Mouse (Mus musculus): ENCODE results near the gene Nutf2. TPM values are rescaled to one million over a fixed set of nuclear protein-coding genes. Genes with fewer than 3 reads are reported as not detected.

Nutf2 gene
- total and polyA plus RNA-seq, 3 experiments: 11.2 to 223 (median 144) TPM

- H3K4me2 ChIP-seq (ENCODE audit: insufficient read depth, low read depth, poor library complexity, severe bottlenecking): no peak overlapping the region
- no peak overlapping the region for H3K9ac ChIP-seq (ENCODE audit: insufficient read depth, low read depth)
- no peaks in the 10 kb centered on the region for H3K9me3 ChIP-seq (replicated peaks; ENCODE audit: low read length)
- peaks cover 0 to 18% of the 10 kb centered on the region in 2 experiments; a peak in 2 of 4 replicates for H3K4me1 ChIP-seq (ENCODE audit: control insufficient read depth in 1 of 2, insufficient read depth in 2 of 2)
- H3K27ac ChIP-seq (ENCODE audit: insufficient read depth, low read depth): no peak overlapping the region
- H3K36me3 ChIP-seq (replicated peaks in 1 of 2; ENCODE audit: control insufficient read depth in 1 of 2, insufficient read depth in 1 of 2, low read length in 1 of 2): peaks cover 11 to 36% of the 10 kb centered on the region in 2 experiments
- DNase-seq (ENCODE audit: extremely low read depth): no peak
- TF ChIP-seq MEF2A (IDR thresholded peaks at IDR 0.05; ENCODE audit: borderline replicate concordance, low read depth, low read length) (no peak), USF1 (IDR thresholded peaks at IDR 0.05; ENCODE audit: low read depth, low read length) (no peak)
- no peak overlapping the region for H3K4me3 ChIP-seq (replicated peaks in 1 of 3; ENCODE audit: low read depth in 2 of 3, low read length in 2 of 3, poor library complexity in 1 of 3)
- dilution Hi-C loops (cut with MboI; ENCODE audit: extremely low pct_ligation_motif_present, extremely low pct_unique_long_range_greater_than_20kb, low sequenced_read_pairs) (no loop called here), in situ Hi-C loops (cut with MboI; ENCODE audit: low pct_ligation_motif_present, low pct_unique_long_range_greater_than_20kb, low sequenced_read_pairs) (no loop called here)
- no peaks in the 10 kb centered on the region for H3K27me3 ChIP-seq (replicated peaks)
- H3K79me2 ChIP-seq (replicated peaks; ENCODE audit: control insufficient read depth, extremely low read depth, insufficient read depth, poor library complexity, severe bottlenecking): 0 out of 2 replicates have a peak, but pooled peaks cover 6% of the 10 kb centered on the region
Observed at GRCm38 (mm10) chr8:105897801-105898480, 37.6 kb downstream of the Nutf2 start.

- Histone ChIP-seq H3K4me1 (ENCODE audit: control insufficient read depth in 1 of 2, insufficient read depth in 2 of 2) (peaks cover 0 to 19% of the 10 kb centered on the region in 2 experiments; a peak in 2 of 4 replicates), H3K27ac (ENCODE audit: insufficient read depth, low read depth) (peak within 1 kb of the TSS; percentile 5; the same call in 1 of the 2 replicates), H3K79me2 (replicated peaks; ENCODE audit: control insufficient read depth, extremely low read depth, insufficient read depth, poor library complexity, severe bottlenecking) (peaks cover 8% of the 10 kb centered on the region; the same call in 1 of the 2 replicates), H3K9ac (ENCODE audit: insufficient read depth, low read depth) (peak within 1 kb of the TSS; percentile 86), H3K36me3 (replicated peaks in 1 of 2; ENCODE audit: control insufficient read depth in 1 of 2, insufficient read depth in 1 of 2, low read length in 1 of 2) (peaks cover 0 to 22% of the 10 kb centered on the region in 2 experiments), H3K4me3 (replicated peaks in 1 of 3; ENCODE audit: low read depth in 2 of 3, low read length in 2 of 3, poor library complexity in 1 of 3) (peak within 1 kb of the TSS; percentile 93 to 99 (median 95)), H3K27me3 (replicated peaks) (no peaks in the 10 kb centered on the region), H3K4me2 (ENCODE audit: insufficient read depth, low read depth, poor library complexity, severe bottlenecking) (peak within 1 kb of the TSS; percentile 72), H3K9me3 (replicated peaks; ENCODE audit: low read length) (no peaks in the 10 kb centered on the region)
- DNase-seq (ENCODE audit: extremely low read depth): peak; percentile 92
- dilution Hi-C loops (cut with MboI; ENCODE audit: extremely low pct_ligation_motif_present, extremely low pct_unique_long_range_greater_than_20kb, low sequenced_read_pairs): no loop called here
- in situ Hi-C loops (cut with MboI; ENCODE audit: low pct_ligation_motif_present, low pct_unique_long_range_greater_than_20kb, low sequenced_read_pairs): no loop called here
- TF ChIP-seq KAT2A (IDR thresholded peaks at IDR 0.05; ENCODE audit: insufficient replicate concordance, low read length) (peak; percentile 67; the same call in 1 of the 2 replicates), ZMIZ1 (IDR thresholded peaks at IDR 0.05; ENCODE audit: low read depth, low read length) (peak; percentile 89), SIN3A (IDR thresholded peaks at IDR 0.05; ENCODE audit: low read length) (peak; percentile 90), MEF2A (IDR thresholded peaks at IDR 0.05; ENCODE audit: borderline replicate concordance, low read depth, low read length) (peak; percentile 64; the same call in 1 of the 2 replicates), NELFE (IDR thresholded peaks at IDR 0.05; ENCODE audit: low read depth, low read length) (peak; percentile 83), IRF4 (IDR thresholded peaks at IDR 0.05; ENCODE audit: low read depth, low read length) (peak; percentile 37; the same call in 1 of the 2 replicates), ETS1 (conservative IDR thresholded peaks at IDR 0.05; ENCODE audit: low read depth, low read length) (no peak; the same call in 1 of the 2 replicates), UBTF (IDR thresholded peaks at IDR 0.05; ENCODE audit: low read depth, low read length) (0 out of 2 replicates have a peak, but pooled peaks have one; percentile 56), MXI1 (IDR thresholded peaks at IDR 0.05; ENCODE audit: low read depth, low read length) (peak; percentile 62; the same call in 1 of the 2 replicates), TCF12 (IDR thresholded peaks at IDR 0.05; ENCODE audit: low read depth, low read length) (peak; percentile 88), MAZ (IDR thresholded peaks at IDR 0.05; ENCODE audit: low read depth, low read length) (peak; percentile 94), ELF1 (IDR thresholded peaks at IDR 0.05; ENCODE audit: low read depth, low read length) (peak; percentile 73), SMC3 (IDR thresholded peaks at IDR 0.05; ENCODE audit: low read depth, low read length) (no peak), JUND (conservative IDR thresholded peaks at IDR 0.05; ENCODE audit: low read depth, low read length) (no peak), MAX (IDR thresholded peaks at IDR 0.05; ENCODE audit: low read length) (peak; percentile 43; the same call in 1 of the 2 replicates), ZNF384 (IDR thresholded peaks at IDR 0.05; ENCODE audit: low read depth, low read length) (peak; percentile 49; the same call in 1 of the 2 replicates), ZC3H11A (IDR thresholded peaks at IDR 0.05; ENCODE audit: low read depth, low read length) (no peak), PAX5 (IDR thresholded peaks at IDR 0.05; ENCODE audit: low read length) (no peak), E2F4 (IDR thresholded peaks at IDR 0.05; ENCODE audit: insufficient replicate concordance, low read depth, low read length) (0 out of 2 replicates have a peak, but pooled peaks have one; percentile 57), POLR2A (IDR thresholded peaks at IDR 0.05; ENCODE audit: low read depth, low read length) (peak; percentile 86), JUN (IDR thresholded peaks at IDR 0.05; ENCODE audit: insufficient read depth, low read depth, low read length) (no peak), MYC (IDR thresholded peaks at IDR 0.05; ENCODE audit: low read depth, low read length) (0 out of 2 replicates have a peak, but pooled peaks have one; percentile 24), ZKSCAN1 (IDR thresholded peaks at IDR 0.05; ENCODE audit: borderline replicate concordance, low read depth, low read length) (no peak), NRF1 (IDR thresholded peaks at IDR 0.05; ENCODE audit: low read depth, low read length) (peak; percentile 67), GABPA (IDR thresholded peaks at IDR 0.05; ENCODE audit: insufficient replicate concordance, low read depth, low read length) (peak; percentile 96), CHD2 (IDR thresholded peaks at IDR 0.05; ENCODE audit: low read length) (peak; percentile 49; the same call in 1 of the 2 replicates), HCFC1 (IDR thresholded peaks at IDR 0.05; ENCODE audit: low read depth, low read length) (peak; percentile 82)
Observed at GRCm38 (mm10) chr8:105900180-105900940, 40.0 kb downstream of the Nutf2 start, which contains the start of gene Pskh1. Gene Pskh1 (plus strand): TSS chr8:105900441.
